Mouse (Mus musculus) thymus, postnatal 36 days (tissue): Measurements from ENCODE around the gene Ing4.

ENCODE experiments used
- DNase-seq, 2 experiments: peaks; one replicate each; pipeline ENCODE4 v3.0.0; 2022; ENCODE audit warnings: mixed read lengths in 2 of 2

Ing4 gene

DNA sequence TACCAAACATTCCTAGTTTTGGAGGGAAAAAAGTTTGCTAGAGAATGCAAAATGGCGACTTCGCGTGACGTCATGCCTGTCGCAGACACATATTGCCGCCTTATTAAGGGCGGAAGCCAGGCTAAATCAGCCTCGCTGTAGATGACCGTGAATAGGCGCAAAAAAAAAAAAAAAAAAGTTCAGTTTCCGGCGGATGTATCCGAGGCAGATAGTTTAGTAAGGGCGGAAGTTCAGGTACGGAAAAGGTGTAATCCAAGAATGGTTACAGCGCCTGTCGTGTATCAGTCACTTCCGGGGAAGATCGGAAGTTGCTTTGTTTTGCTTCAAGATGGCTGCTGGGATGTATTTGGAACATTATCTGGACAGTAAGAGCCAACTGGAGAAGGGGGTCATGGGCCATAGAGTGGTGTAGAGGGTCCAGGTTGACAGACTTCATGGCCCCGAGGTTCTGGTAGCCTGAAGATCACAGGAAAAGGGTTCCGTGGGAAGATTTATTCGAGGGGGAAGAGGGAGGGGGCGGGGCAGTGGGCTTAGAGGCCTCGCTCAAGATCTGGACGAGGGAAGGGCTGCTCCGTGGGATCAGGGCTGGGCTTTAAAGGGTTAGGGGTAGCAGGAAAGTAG is at the start of gene Ing4:
Gene Ing4, plus strand, starts transcription at position 228 of the 621 bp plus-strand sequence.
- peak; percentile 81 to 88 for DNase-seq

DNA sequence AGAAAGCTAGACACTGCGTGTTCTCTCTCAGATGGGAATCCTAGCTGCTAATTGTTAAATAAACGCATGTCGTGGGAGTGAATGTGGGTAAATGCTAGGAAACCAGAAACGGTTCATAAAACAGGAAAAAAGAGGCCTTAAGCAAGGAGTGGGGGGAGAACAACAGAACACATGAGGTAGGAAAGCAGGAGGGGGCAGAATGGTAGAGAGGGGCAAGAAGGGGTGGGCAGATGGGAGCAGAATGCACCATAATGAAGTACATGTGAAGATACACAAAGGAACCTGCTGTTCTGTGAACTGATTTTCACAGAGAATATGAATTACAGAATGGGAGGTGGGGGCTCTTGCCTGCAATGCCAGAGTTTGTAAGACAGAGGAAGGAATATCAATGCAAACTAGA is 47.3 kb upstream of the Ing4 start:
- no peak for DNase-seq

DNA sequence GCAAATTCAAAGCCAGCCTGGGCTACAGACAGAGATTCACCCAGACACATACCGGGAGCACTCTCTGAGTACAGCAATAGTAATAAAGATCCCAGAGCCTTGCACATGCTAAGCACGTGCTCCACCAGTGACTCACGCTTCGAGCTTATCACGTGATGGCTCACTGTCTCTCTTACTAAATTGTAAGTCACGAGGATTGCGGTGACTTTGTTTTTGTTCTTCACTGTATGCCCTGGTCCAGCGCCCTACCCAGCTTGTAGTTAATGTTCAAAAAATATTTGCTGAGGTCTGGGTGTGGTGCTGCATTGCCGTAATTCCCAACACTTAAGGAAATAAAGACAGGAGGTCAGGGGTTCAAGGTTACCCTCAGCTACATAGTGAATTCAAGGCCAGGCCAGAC is 46.2 kb upstream of the Ing4 start:
- no peak for DNase-seq

DNA sequence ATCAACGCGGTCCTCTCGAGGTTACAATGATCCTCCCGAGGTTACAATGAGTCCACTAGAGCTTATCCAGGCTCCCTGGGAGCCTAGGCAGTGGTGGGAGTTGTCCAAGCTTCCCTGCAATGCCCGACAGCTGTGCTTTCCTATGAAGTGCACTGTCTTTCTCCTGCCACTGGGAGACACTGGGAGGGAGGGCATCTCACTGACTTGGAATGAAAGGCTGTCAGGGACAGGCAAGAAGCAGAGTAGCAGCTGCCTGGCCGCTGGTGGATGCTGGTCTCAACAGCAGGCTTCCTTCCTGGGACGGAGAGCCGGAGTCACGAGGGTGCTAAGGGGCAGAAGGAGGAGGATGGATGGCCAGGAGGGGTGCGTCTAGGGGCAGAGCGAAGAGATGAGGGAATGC is 45.7 kb upstream of the Ing4 start:
- DNase-seq = no peak

DNA sequence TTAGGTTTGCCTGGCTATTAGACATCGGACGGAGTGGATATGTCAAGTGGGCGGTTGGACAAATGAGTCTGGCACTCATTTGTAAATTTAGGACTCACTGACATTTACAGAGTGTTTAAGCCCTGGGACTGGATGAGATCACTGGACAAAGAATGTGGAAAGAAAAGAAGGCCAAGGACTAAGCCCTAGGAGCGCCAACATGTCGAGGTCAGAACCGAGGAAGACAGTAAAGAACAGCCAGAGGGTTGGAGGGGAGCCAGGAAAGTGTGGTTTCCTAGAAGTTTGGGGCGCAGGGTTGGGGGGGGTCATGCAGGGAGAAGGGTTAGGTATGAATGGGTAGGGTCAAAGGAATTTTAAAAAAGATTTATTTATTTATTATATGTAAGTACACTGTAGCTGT is 44.3 kb upstream of the Ing4 start:
- DNase-seq = no peak

DNA sequence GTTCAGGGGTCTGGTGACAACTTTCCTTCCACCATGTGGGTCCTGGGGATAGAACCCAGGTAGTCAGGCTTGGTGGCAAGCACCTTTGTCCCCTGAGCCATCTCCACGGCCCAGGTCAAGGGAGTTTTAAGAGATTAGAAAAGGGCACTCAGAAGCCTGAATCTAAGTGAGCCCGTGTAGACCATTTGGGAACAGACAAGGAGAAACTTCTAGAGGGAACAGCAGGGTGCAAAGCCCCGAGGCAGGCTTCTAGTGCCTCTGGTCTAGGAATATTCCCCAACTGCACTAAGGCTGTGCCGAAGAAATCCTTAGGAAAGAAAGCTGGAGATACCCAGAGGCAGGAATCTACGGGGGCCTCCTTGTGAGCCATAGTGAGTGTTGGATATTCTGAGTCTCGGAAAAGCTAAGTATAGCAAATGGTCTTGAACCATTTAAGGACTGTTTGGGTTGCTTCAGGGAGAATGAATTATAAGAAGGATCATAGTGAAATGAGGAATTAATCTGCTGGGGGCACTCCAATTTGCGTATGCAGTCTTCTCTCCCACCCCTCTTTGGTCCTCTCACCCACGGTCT is 43.6 kb upstream of the Ing4 start:
- DNase-seq = no peak

DNA sequence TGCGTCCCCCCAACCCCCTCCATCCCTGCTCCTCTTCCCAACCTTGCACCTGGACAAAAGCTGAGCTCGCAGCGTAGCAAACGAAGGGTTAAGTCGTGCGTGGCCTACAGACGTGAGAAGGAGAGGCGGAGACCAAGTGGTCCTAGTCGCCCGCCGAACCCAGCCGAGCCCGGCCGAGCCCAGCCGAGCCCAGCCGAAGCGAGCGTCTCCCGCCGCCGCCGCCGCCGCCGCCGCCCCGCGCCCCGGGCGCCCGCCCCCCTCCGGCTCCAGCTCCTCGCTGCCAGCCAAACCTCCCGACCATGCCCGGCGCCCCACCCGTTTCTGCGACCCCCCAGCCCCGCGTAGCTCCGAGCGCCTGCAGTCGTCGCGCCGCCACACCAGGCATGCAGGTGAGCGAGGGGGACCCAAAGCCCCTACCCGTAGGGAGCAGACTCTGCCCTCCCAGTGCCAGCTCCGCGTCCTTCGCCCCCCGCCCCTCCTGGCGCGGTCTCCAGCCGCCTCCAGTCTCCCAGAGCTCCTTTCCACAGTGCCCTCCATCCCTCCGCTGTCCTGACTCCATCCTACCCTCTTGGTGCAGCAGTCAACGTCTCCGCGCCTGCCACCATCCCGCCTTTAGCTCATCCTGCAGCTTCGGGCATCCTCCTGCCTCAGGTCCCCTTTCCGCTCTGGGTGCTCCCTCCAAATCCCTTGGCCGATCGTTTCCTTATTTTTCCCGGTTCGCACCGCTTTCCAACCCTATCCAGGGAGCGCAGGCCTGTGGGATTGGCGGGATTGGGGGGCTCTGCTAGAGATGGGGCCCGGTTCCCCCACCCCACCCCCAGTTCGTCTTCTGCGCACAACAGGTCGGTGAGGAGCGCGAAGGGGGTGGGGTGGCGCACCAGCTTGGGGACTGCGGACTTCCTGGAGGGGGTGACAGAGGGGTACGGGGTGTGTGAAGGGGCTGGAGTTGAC is 42.7 kb upstream of the Ing4 start, which contains the start of gene Pianp:
Gene Pianp, plus strand, starts transcription at position 144 of the 951 bp plus-strand sequence.
- DNase-seq = peak; percentile 80 to 83

DNA sequence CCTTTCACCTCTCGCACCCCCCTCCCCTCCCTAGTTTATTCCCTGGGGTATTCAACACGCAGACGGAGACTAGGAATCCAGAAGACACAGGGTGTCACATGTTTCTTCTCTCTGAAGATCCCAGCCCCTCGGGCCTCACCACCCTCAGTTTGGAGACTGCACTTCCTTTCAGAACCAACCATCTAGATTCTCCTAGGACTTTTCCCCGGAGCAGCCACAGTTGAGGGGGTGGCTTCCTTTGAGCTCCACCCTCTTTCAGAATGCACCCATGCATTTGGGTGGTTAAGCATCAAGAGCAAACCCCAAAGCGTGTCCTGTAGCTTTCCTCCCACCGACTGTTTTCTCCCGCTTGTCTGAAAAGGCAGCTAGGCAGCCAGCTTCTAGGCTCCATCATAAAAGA is 41.5 kb upstream of the Ing4 start:
- DNase-seq = no peak

DNA sequence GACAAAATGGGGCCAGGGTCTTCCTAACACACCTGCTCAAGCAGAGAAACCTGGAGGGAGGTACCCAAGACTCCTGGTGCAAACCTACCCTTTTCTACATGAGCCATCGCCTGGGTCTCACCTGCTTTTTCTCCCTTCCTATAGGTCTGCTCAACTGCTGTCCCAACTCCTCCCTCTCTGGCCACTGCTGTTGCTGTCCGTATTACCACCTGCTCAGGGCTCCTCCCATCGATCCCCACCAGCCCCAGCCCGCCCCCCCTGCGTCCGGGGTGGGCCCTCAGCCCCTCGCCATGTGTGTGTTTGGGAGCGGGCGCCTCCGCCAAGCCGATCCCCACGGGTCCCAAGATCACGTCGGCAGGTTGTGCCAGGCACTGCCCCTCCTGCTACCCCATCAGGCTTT is 40.5 kb upstream of the Ing4 start:
- no peak for DNase-seq

DNA sequence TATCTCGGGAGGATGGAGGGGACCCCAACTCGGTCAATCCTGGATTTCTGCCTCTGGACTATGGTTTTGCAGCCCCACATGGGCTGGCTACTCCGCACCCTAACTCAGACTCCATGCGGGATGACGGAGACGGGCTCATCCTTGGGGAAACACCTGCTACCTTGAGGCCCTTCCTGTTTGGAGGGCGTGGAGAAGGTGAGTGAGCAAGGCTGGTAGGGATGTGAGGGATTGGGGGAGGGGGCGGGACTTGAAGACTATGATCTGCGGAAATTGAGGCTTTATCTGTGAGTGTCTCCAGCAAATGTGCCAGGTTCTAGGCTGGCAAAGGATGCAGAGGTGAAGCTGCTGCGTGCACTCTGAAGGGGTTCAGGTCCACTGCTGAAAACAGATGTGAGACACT is 40.0 kb upstream of the Ing4 start:
- no peak for DNase-seq

DNA sequence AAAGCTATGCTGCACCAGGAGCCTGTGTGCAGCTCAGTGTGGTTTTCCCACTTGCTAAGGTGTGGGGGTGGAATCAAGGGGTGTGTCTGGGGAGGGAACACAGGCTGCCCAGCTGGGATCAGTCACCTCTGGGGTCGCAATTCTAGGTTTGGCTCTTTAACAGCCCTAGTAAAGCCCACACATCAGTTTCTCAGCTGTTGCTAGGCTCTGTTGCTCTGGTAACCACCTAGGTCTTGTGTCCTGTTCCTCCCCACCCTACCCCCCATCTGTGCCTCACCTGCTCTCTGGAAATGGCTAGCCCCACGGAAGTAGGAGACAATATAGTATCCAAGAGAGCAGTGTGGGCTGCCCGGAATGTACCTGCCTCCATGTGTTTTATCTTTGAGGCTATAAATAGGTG is 35.9 kb upstream of the Ing4 start:
- DNase-seq = no peak

DNA sequence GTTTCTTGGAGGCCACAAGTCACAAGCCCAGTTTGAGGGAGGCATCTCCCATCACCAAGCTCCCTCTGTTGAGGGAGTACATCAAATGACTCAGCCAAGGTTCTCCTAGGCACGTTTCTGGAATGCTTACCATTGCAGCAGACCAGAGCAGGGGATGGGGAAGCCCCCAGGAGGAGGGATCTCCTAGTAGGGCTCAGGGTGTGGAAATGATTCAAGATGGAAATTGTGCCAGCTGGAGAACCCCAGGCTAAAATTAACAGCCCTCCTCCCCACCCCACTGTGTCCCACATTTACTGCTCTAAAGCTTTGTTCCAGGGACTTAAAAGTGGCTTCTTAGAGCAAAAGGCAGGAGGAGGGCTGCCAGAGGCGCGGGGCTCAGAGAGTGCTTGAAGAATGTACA is 34.5 kb upstream of the Ing4 start:
- no peak for DNase-seq

DNA sequence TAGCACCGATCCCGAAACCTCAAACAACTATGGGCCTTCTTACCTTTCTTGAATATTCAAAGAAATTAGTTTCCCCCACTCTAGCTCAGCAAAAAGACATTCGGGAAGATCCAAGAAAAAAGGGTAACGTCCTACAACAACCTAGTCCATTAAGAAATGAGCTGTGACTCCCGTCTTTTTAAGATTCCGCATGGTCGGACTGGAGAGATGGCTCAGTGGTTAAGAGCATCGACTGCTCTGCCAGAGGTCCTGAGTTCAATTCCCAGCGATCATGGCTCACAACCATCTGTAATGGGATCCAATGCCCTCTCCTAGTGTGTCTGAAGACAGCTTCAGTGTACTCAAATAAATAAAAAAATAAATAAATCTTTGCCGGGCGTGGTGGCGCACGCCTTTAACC is 31.5 kb upstream of the Ing4 start:
- no peak for DNase-seq

DNA sequence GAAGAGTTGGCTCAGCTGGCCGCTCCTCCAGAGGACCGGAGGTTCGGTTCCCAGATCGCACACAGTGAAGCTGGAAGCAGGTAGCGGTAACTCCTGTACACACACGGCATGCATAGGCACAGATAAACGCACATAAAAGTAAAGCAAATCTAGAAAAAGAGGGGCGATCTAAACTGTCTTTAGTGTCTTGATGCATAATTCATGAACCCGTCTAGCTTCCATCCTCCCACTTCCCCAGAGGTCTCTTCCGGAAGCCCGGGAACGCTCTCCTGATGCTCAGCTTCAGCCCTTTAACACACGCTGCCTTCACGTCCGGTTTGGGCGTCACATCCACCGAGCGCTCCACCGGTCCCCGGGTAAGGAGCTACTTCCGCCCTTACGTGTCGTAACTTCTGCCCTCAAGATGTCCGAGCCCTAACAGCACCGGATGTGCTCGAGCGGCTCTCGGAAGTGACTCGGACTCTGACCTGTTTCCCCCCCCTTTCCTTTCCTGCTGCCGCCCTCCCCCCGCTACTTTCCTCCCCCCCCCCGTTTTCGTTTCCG is 30.9 kb upstream of the Ing4 start:
- DNase-seq = peak; percentile 93 to 97

DNA sequence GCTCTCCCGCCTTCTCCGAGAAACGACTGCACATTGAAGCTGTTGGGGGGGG is 30.6 kb upstream of the Ing4 start, which contains the start of gene Zfp384:
Gene Zfp384, plus strand, starts transcription at position 17 of the 52 bp plus-strand sequence.
- no peak for DNase-seq

DNA sequence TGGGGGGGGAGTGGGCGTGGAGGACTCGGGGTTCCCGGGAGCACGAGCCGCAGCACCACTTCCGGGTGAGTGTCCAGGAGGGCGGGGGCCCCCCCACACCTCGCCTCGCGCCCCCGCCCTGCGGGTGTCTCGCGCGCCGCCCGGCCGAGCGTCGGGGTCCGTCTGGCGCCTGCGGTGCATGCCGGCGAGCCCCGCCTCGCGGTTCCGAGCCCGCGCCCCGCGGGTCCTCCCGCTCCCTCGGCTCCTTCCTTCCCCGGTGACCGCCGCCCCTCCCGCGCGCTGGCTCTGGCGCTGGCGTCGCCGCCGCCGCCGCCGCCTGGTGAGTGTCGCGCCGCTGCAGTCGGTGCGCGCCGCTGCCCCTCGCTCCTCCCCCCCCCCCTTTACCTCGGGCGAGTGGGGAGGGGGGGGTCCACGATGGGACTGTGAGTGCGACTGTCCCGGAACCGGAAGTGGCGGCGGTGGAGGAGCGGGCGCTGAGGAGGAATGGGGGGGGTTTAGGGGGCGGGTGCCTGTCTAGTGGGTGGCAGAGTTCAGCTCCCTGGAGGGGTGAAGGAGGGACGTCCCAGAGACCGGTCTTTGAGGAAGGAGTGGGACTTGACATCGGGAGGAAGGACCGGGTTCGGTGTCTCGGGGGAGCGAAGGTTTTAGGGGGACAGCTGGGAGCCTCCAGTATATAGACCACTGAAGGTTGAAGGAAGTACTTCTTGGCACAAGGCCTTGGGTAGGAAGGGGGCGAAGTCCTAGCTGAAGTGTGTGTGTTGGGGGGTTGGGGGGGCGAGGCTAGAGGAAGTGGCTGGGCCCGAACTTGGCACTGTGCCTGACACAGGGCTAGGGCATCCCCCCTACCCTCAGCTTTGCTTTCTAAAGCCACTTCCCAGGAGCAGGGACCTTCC is 30.1 kb upstream of the Ing4 start:
- peak; percentile 80 to 87 for DNase-seq

DNA sequence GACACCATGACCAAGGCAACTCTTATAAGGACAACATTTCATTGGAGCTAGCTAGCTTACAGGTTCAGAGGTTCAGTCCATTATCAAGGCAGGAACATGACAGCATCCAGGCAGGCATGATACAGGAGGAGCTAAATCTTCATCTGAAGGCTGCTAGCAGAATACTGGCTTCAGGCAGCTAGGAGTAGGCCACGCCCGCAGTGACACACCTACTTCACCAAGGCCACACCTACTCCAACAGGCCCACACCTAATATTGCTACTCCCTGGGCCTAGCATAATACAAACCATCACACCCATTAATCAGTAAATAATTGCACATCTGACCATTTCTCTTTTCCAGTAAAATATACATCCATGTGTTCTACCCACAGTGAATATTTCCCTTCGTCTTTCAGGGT is 21.9 kb upstream of the Ing4 start:
- no peak for DNase-seq

DNA sequence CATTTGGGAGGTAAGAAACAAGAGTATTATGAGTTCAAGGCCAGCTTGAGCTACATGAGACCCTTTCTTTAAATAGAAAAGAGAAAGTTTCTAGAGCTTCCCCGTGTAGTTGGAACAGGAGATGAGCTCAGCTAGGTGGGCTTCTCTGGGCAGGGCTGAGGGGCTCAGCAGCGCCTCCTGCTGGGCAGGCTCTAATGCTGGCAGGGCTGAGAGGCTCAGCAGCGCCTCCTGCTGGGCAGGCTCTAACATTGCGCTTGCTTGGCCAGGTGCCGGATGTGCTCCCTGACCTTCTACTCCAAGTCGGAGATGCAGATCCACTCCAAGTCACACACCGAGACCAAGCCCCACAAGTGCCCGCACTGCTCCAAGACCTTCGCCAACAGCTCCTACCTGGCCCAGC is 9.0 kb upstream of the Ing4 start:
- DNase-seq = peak; percentile 60 to 64

DNA sequence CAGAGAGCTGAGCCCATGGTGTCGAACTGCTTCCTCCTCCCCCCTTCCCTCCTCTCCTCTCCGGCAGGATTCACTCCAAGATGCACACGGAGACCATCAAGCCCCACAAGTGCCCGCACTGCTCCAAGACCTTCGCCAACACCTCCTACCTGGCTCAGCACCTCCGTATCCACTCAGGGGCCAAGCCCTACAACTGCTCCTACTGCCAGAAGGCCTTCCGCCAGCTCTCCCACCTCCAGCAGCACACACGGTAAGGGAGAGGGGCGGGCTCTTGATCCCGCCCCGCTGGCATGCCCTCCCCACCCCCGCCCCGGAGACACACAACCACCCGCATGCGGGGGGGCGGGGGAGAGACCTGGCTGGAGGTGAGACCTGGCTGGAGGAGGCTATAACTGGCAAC is 8.0 kb upstream of the Ing4 start:
- no peak for DNase-seq

DNA sequence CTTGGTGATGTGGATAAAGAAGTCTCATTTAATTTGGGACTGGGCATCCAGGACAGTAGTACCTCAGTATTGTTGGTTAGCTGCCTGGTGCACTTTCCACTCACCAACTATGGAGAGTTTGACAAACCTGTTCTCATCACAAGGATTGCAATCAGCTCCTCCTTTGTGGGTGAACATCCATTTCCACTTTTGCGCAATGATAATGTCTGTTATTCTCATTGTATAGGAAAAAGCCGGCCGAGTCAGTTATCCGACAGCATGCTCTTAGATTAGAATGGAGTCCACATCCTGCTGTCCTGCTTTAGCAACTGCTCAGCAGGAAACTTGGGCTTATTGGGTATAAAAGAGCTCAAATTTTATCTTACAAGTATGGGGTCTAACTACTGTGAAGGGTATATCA is 894 bp upstream of the Ing4 start:
- no peak for DNase-seq

DNA sequence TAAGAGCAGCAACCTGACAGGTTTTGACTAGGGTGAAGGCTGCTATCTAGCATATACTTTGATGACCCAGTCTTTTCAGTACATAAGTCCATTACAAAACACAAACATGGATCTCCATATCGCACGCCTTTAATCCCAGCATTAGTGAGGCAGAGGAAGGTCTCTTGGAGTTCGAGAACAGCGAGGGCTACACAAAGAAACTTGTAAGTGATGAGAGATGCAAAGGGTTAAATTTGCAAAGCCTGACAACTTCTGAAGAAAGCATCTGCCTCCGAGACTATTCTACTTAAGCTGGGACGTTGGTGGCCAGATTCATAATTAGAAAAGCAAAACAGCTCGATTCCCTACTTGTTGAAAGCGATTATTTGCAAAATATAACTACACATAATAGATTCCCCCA is 429 bp upstream of the Ing4 start:
- peak in 1 of 2 experiments; percentile 18 for DNase-seq

DNA sequence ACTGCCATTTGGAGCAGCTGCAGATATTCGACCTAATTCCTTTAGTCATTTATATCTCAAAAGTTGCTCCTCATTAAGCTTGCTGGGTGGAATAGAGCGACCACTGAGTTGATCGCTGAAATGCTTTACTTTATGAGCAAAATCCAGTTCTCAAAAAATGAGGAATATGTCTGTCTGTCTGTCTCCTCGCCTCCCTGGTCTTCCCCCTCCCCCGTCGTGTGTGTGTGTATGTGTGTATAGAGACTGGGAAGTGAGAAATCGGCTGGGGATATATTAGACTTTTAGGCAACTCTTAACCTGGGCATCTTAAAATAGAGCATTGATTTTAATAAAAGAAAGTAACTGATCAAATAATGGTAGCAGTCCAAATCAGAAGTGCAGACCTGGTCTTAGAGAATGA is 661 bp downstream of the Ing4 start:
- no peak for DNase-seq

DNA sequence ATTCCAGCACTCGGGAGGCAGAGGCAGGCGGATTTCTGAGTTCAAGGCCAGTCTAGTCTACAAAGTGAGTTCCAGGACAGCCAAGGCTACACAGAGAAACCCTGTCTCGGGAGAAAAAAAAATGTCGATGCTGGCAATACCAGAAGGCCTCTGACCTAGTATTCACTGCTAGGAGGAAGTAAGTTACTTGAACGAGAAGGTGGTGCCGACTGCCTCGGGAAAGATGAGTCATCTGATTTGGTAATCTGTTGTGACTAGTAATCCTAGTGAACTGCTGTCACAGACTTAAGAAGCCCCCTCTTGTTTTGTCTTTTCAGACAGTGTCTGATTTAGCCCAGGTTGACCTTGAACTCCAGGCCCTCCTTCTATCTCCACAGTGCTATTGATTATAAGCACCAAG is 1.5 kb downstream of the Ing4 start:
- DNase-seq = no peak
